Mouse (Mus musculus) G1E (cell line): ENCODE measurements around the gene Lyrm7.

ENCODE experiments used
- CTCF ChIP-seq: IDR thresholded peaks from 2 replicates; pipeline ENCODE4 v1.5.1; 2012; ENCODE audit warnings: low read depth, low read length, inconsistent platforms, mixed read lengths
- GATA1 ChIP-seq: IDR thresholded peaks from 2 replicates; pipeline ENCODE4 v1.6.1; 2012; ENCODE audit warnings: borderline replicate concordance, low read length, inconsistent platforms, mixed read lengths
- GATA2 ChIP-seq: IDR thresholded peaks from 2 replicates; pipeline ENCODE4 v1.6.1; 2012; ENCODE audit warnings: low read depth, low read length, inconsistent platforms, borderline replicate concordance
- POLR2AphosphoS5 ChIP-seq: IDR thresholded peaks from 2 replicates; pipeline ENCODE4 v1.6.1; 2012; ENCODE audit warnings: low read depth, low read length, inconsistent platforms; ENCODE audit not compliant: insufficient replicate concordance
- TAL1 ChIP-seq: conservative IDR thresholded peaks from 2 replicates; pipeline ENCODE4 v1.6.1; 2012; ENCODE audit warnings: low read depth, low read length, inconsistent platforms, mixed read lengths

- TF ChIP-seq GATA1 (no peak), CTCF (no peak), POLR2AphosphoS5 (no peak), TAL1 (no peak), GATA2 (no peak)
These were observed 24.6 kb downstream of the Lyrm7 start for GRCm38 (mm10) chr11:54836106-54836505.
